Mouse (Mus musculus) WW6 (cell line): ENCODE results near the gene Olfr71.

Experiments used
- DNase-seq: peaks from one replicate; pipeline ENCODE4 v3.0.0-alpha.2; 2013; ENCODE audit warnings: low read depth, low spot score

Olfr71 gene

GRCm38 (mm10) chr4:43713652-43714219 is 3.7 kb upstream of the Olfr71 start:
- no peak for DNase-seq

- no peak for DNase-seq
These were observed 1.8 kb upstream of the Olfr71 start for GRCm38 (mm10) chr4:43711821-43712220.

GRCm38 (mm10) chr4:43705991-43706390 is 4.1 kb downstream of the Olfr71 start:
- DNase-seq: no peak

GRCm38 (mm10) chr4:43703851-43704250 is 6.2 kb downstream of the Olfr71 start:
- no peak for DNase-seq

- no peak for DNase-seq
These were observed 6.6 kb downstream of the Olfr71 start for GRCm38 (mm10) chr4:43703439-43703838.

- no peak for DNase-seq
These were observed 9.3 kb downstream of the Olfr71 start, which contains the start of gene Olfr70 for GRCm38 (mm10) chr4:43700707-43701106. Olfr70 (minus strand) TSS chr4:43700807.

- no peak for DNase-seq
These were observed 13.5 kb downstream of the Olfr71 start for GRCm38 (mm10) chr4:43696561-43696960.

- no peak for DNase-seq
These were observed 14.8 kb downstream of the Olfr71 start for GRCm38 (mm10) chr4:43695249-43695671.

GRCm38 (mm10) chr4:43694439-43695248 is 15.4 kb downstream of the Olfr71 start:
- DNase-seq: no peak

- no peak for DNase-seq
These were observed 16.2 kb downstream of the Olfr71 start for GRCm38 (mm10) chr4:43693806-43694241.

GRCm38 (mm10) chr4:43691026-43691425 is 19.0 kb downstream of the Olfr71 start:
- no peak for DNase-seq

GRCm38 (mm10) chr4:43690021-43690420 is 20.0 kb downstream of the Olfr71 start:
- DNase-seq: no peak

GRCm38 (mm10) chr4:43679416-43680043 is 30.5 kb downstream of the Olfr71 start:
- DNase-seq: no peak

- no peak for DNase-seq
These were observed 31.5 kb downstream of the Olfr71 start for GRCm38 (mm10) chr4:43678541-43678940.

GRCm38 (mm10) chr4:43675608-43676007 is 34.4 kb downstream of the Olfr71 start:
- no peak for DNase-seq

- no peak for DNase-seq
These were observed 35.1 kb downstream of the Olfr71 start for GRCm38 (mm10) chr4:43674974-43675373.

GRCm38 (mm10) chr4:43673703-43674102 is 36.4 kb downstream of the Olfr71 start:
- DNase-seq: no peak

GRCm38 (mm10) chr4:43672070-43672469 is 38.0 kb downstream of the Olfr71 start:
- no peak for DNase-seq

- no peak for DNase-seq
These were observed 40.6 kb downstream of the Olfr71 start for GRCm38 (mm10) chr4:43669428-43669794.

GRCm38 (mm10) chr4:43668782-43669427 is 41.1 kb downstream of the Olfr71 start, which contains the start of the genes Tmem8b and Fam221b:
Tmem8b (plus strand) TSS chr4:43668971.
Fam221b (minus strand) TSS chr4:43669145.
- peak; percentile 62 for DNase-seq

GRCm38 (mm10) chr4:43666412-43666811 is 43.6 kb downstream of the Olfr71 start:
- DNase-seq: no peak

GRCm38 (mm10) chr4:43657146-43657545 is 52.9 kb downstream of the Olfr71 start:
- DNase-seq: no peak
